Mouse (Mus musculus): ENCODE measurements around the gene Spc25.

Spc25 gene

GRCm38 (mm10) chr2:69205791-69206351, at the start of gene Spc25:
Spc25 (minus strand) TSS chr2:69206194.
- DNase-seq (ENCODE audit: low read depth, low spot score) = peak; percentile 90

- no peak for DNase-seq (ENCODE audit: low read depth, low spot score)
Measured at GRCm38 (mm10) chr2:69248221-69248755, 42.3 kb upstream of the Spc25 start.

GRCm38 (mm10) chr2:69247081-69247480, 41.1 kb upstream of the Spc25 start:
- DNase-seq (ENCODE audit: low read depth, low spot score) = no peak

- DNase-seq (ENCODE audit: low read depth, low spot score) = no peak
Measured at GRCm38 (mm10) chr2:69244924-69245323, 38.9 kb upstream of the Spc25 start.

- no peak for DNase-seq (ENCODE audit: low read depth, low spot score)
Measured at GRCm38 (mm10) chr2:69239315-69239714, 33.3 kb upstream of the Spc25 start.

- DNase-seq (ENCODE audit: low read depth, low spot score) = no peak
Measured at GRCm38 (mm10) chr2:69234976-69235678, 29.1 kb upstream of the Spc25 start.

- DNase-seq (ENCODE audit: low read depth, low spot score) = no peak
Measured at GRCm38 (mm10) chr2:69232101-69232500, 26.1 kb upstream of the Spc25 start.

GRCm38 (mm10) chr2:69230137-69230536, 24.1 kb upstream of the Spc25 start:
- no peak for DNase-seq (ENCODE audit: low read depth, low spot score)

- DNase-seq (ENCODE audit: low read depth, low spot score) = no peak
Measured at GRCm38 (mm10) chr2:69228635-69229034, 22.6 kb upstream of the Spc25 start.

- DNase-seq (ENCODE audit: low read depth, low spot score) = no peak
Measured at GRCm38 (mm10) chr2:69226876-69227275, 20.9 kb upstream of the Spc25 start.

- no peak for DNase-seq (ENCODE audit: low read depth, low spot score)
Measured at GRCm38 (mm10) chr2:69224724-69225123, 18.7 kb upstream of the Spc25 start.

- no peak for DNase-seq (ENCODE audit: low read depth, low spot score)
Measured at GRCm38 (mm10) chr2:69222815-69223214, 16.8 kb upstream of the Spc25 start.

- no peak for DNase-seq (ENCODE audit: low read depth, low spot score)
Measured at GRCm38 (mm10) chr2:69221868-69222416, 15.9 kb upstream of the Spc25 start.

- no peak for DNase-seq (ENCODE audit: low read depth, low spot score)
Measured at GRCm38 (mm10) chr2:69215242-69215641, 9.2 kb upstream of the Spc25 start.

- no peak for DNase-seq (ENCODE audit: low read depth, low spot score)
Measured at GRCm38 (mm10) chr2:69212652-69213051, 6.7 kb upstream of the Spc25 start.

- no peak for DNase-seq (ENCODE audit: low read depth, low spot score)
Measured at GRCm38 (mm10) chr2:69210773-69211172, 4.8 kb upstream of the Spc25 start, which contains the start of gene G6pc2. G6pc2 (plus strand) TSS chr2:69211073.

GRCm38 (mm10) chr2:69209684-69210083, 3.7 kb upstream of the Spc25 start:
- DNase-seq (ENCODE audit: low read depth, low spot score) = no peak

GRCm38 (mm10) chr2:69206523-69206922, 529 bp upstream of the Spc25 start:
- no peak for DNase-seq (ENCODE audit: low read depth, low spot score)

- no peak for DNase-seq (ENCODE audit: low read depth, low spot score)
Measured at GRCm38 (mm10) chr2:69205185-69205584, 809 bp downstream of the Spc25 start.

- DNase-seq (ENCODE audit: low read depth, low spot score) = no peak
Measured at GRCm38 (mm10) chr2:69193555-69193954, 12.4 kb downstream of the Spc25 start.

- DNase-seq (ENCODE audit: low read depth, low spot score) = no peak
Measured at GRCm38 (mm10) chr2:69191059-69191458, 14.9 kb downstream of the Spc25 start.

GRCm38 (mm10) chr2:69189222-69189621, 16.8 kb downstream of the Spc25 start:
- no peak for DNase-seq (ENCODE audit: low read depth, low spot score)

- no peak for DNase-seq (ENCODE audit: low read depth, low spot score)
Measured at GRCm38 (mm10) chr2:69188732-69189131, 17.3 kb downstream of the Spc25 start.

Measured in embryo, embryonic 11.5 days (tissue).